Mouse (Mus musculus): ENCODE data around the gene Adgrf1. TPM values are rescaled to one million over a fixed set of nuclear protein-coding genes. Genes with fewer than 3 reads are reported as not detected.

The Adgrf1 gene
- total and polyA plus RNA-seq, 3 experiments = not detected

- Histone ChIP-seq H3K36me3 (ENCODE audit: control insufficient read depth in 1 of 2, insufficient read depth in 2 of 2, low read length in 2 of 2) (no peaks in the 10 kb centered on the region), H3K4me3 (ENCODE audit: control insufficient read depth in 1 of 2, insufficient read depth in 1 of 2, low read depth in 2 of 2, low read length in 2 of 2) (no peak overlapping the region), H3K27me3 (ENCODE audit: control insufficient read depth in 1 of 2, insufficient read depth in 2 of 2, low read length in 2 of 2) (no peaks in the 10 kb centered on the region), H3K9ac (ENCODE audit: control insufficient read depth, low read depth, low read length, poor library complexity, severe bottlenecking) (no peak overlapping the region), H3K9me3 (replicated peaks; ENCODE audit: insufficient read depth, low read length) (no peaks in the 10 kb centered on the region), H3K27ac (ENCODE audit: control insufficient read depth, low read depth, low read length) (no peak overlapping the region), H3K4me1 (ENCODE audit: control insufficient read depth in 1 of 2, insufficient read depth in 2 of 2, low read length in 2 of 2) (no peaks in the 10 kb centered on the region), H3K79me2 (ENCODE audit: control insufficient read depth, insufficient read depth, low read length, poor library complexity) (no peaks in the 10 kb centered on the region)
- no peak for DNase-seq (ENCODE audit: low read depth, low spot score)
- no peak for TF ChIP-seq HCFC1 (IDR thresholded peaks at IDR 0.05; ENCODE audit: low read depth, low read length)
- TF ChIP-seq CHD1 (IDR thresholded peaks at IDR 0.05; ENCODE audit: low read depth, low read length) = no peak
- TF ChIP-seq USF1 (IDR thresholded peaks at IDR 0.05; ENCODE audit: low read depth, low read length) = no peak
Observed at GRCm38 (mm10) chr17:43239035-43239434, 31.1 kb upstream of the Adgrf1 start.

- H3K9ac ChIP-seq (ENCODE audit: control insufficient read depth, low read depth, low read length, poor library complexity, severe bottlenecking) = no peak overlapping the region
- no peaks in the 10 kb centered on the region for H3K9me3 ChIP-seq (replicated peaks; ENCODE audit: insufficient read depth, low read length)
- no peak for DNase-seq (ENCODE audit: low read depth, low spot score)
- no peaks in the 10 kb centered on the region for H3K27me3 ChIP-seq (ENCODE audit: control insufficient read depth in 1 of 2, insufficient read depth in 2 of 2, low read length in 2 of 2)
- H3K4me1 ChIP-seq (ENCODE audit: control insufficient read depth in 1 of 2, insufficient read depth in 2 of 2, low read length in 2 of 2) = no peaks in the 10 kb centered on the region
- H3K79me2 ChIP-seq (ENCODE audit: control insufficient read depth, insufficient read depth, low read length, poor library complexity) = no peaks in the 10 kb centered on the region
- H3K27ac ChIP-seq (ENCODE audit: control insufficient read depth, low read depth, low read length) = no peak overlapping the region
- no peak overlapping the region for H3K4me3 ChIP-seq (ENCODE audit: control insufficient read depth in 1 of 2, insufficient read depth in 1 of 2, low read depth in 2 of 2, low read length in 2 of 2)
- H3K36me3 ChIP-seq (ENCODE audit: control insufficient read depth in 1 of 2, insufficient read depth in 2 of 2, low read length in 2 of 2) = no peaks in the 10 kb centered on the region
- TF ChIP-seq JUND (IDR thresholded peaks at IDR 0.05; ENCODE audit: low read depth, low read length) = no peak
- TF ChIP-seq ZNF384 (IDR thresholded peaks at IDR 0.05; ENCODE audit: low read depth, low read length) = no peak
- no peak for TF ChIP-seq MAZ (IDR thresholded peaks at IDR 0.05; ENCODE audit: low read depth, low read length)
- TF ChIP-seq RAD21 (IDR thresholded peaks at IDR 0.05; ENCODE audit: low read depth, low read length) = no peak
- TF ChIP-seq TBP (IDR thresholded peaks at IDR 0.05; ENCODE audit: low read depth, low read length) = no peak
- TF ChIP-seq POLR2A (IDR thresholded peaks at IDR 0.05; ENCODE audit: control insufficient read depth in 1 of 2, insufficient read depth in 1 of 2, low read depth in 1 of 2, low read length in 2 of 2, poor library complexity in 1 of 2) = no peak
- TF ChIP-seq RCOR1 (IDR thresholded peaks at IDR 0.05; ENCODE audit: low read depth, low read length) = no peak
- no peak for TF ChIP-seq USF2 (IDR thresholded peaks at IDR 0.05; ENCODE audit: borderline replicate concordance in 1 of 2, insufficient read depth in 1 of 2, low read depth in 1 of 2, low read length in 2 of 2)
Observed at GRCm38 (mm10) chr17:43241134-43241533, 29.0 kb upstream of the Adgrf1 start.

- no peaks in the 10 kb centered on the region for H3K9me3 ChIP-seq (replicated peaks; ENCODE audit: insufficient read depth, low read length)
- no peak overlapping the region for H3K4me3 ChIP-seq (ENCODE audit: control insufficient read depth in 1 of 2, insufficient read depth in 1 of 2, low read depth in 2 of 2, low read length in 2 of 2)
- no peak overlapping the region for H3K27ac ChIP-seq (ENCODE audit: control insufficient read depth, low read depth, low read length)
- TF ChIP-seq ZNF384 (IDR thresholded peaks at IDR 0.05; ENCODE audit: low read depth, low read length) (no peak), ELF1 (IDR thresholded peaks at IDR 0.05; ENCODE audit: low read depth, low read length) (no peak), POLR2AphosphoS2 (IDR thresholded peaks at IDR 0.05; ENCODE audit: low read length) (no peak), GATA1 (IDR thresholded peaks at IDR 0.05; ENCODE audit: low read depth, low read length) (no peak), MEF2A (IDR thresholded peaks at IDR 0.05; ENCODE audit: extremely low read depth, insufficient replicate concordance, low read depth, low read length, poor library complexity, severe bottlenecking) (no peak), USF2 (IDR thresholded peaks at IDR 0.05; ENCODE audit: borderline replicate concordance in 1 of 2, insufficient read depth in 1 of 2, low read depth in 1 of 2, low read length in 2 of 2) (no peak)
- H3K9ac ChIP-seq (ENCODE audit: control insufficient read depth, low read depth, low read length, poor library complexity, severe bottlenecking) = no peak overlapping the region
- no peaks in the 10 kb centered on the region for H3K27me3 ChIP-seq (ENCODE audit: control insufficient read depth in 1 of 2, insufficient read depth in 2 of 2, low read length in 2 of 2)
- no peak for DNase-seq (ENCODE audit: low read depth, low spot score)
- H3K36me3 ChIP-seq (ENCODE audit: control insufficient read depth in 1 of 2, insufficient read depth in 2 of 2, low read length in 2 of 2) = no peaks in the 10 kb centered on the region
- H3K4me1 ChIP-seq (ENCODE audit: control insufficient read depth in 1 of 2, insufficient read depth in 2 of 2, low read length in 2 of 2) = no peaks in the 10 kb centered on the region
- H3K79me2 ChIP-seq (ENCODE audit: control insufficient read depth, insufficient read depth, low read length, poor library complexity) = no peaks in the 10 kb centered on the region
Observed at GRCm38 (mm10) chr17:43242609-43243008, 27.5 kb upstream of the Adgrf1 start.
